Mouse (Mus musculus) embryonic facial prominence, embryonic 11.5 days (tissue): ENCODE data around the gene Atp13a2. TPM values are rescaled to one million over a fixed set of nuclear protein-coding genes. Genes with fewer than 3 reads are reported as not detected.
A peak's percentile ranks its signal among the peaks of the same experiment; 100 is the strongest.

Experiments
- ATAC-seq: fragments of 200-750 bp; cut with Nextera tagmentation; replicated peaks from 2 replicates; pipeline ENCODE4 v1.8.0; 2017; ENCODE audit warnings: low read depth; ENCODE audit not compliant: insufficient number of reproducible peaks, low FRiP score, low TSS enrichment
- DNase-seq: peaks from one replicate; pipeline ENCODE4 v3.0.0-alpha.2; 2015; ENCODE audit warnings: low spot score
- H3K27ac ChIP-seq: fragments of 300-500 bp; sonication (generic); replicated peaks from 2 replicates; pipeline ENCODE4 v1.5.1; 2014; ENCODE audit warnings: mild to moderate bottlenecking, low read depth, low read length, control low read depth
- H3K27me3 ChIP-seq: fragments of 300-500 bp; sonication (generic); 2 replicates; pipeline ENCODE4 v1.6.1; 2014; ENCODE audit warnings: mild to moderate bottlenecking, low read length, moderate library complexity, mixed read lengths; ENCODE audit not compliant: control insufficient read depth, insufficient read depth
- H3K36me3 ChIP-seq: fragments of 300-500 bp; sonication (generic); replicated peaks from 2 replicates; pipeline ENCODE4 v1.6.1; 2014; ENCODE audit warnings: low read depth, mild to moderate bottlenecking, low read length, moderate library complexity, mixed read lengths; ENCODE audit not compliant: control insufficient read depth, insufficient read depth
- H3K4me1 ChIP-seq: fragments of 300-500 bp; sonication (generic); 2 replicates; pipeline ENCODE4 v1.6.1; 2014; ENCODE audit warnings: low read length, mixed read lengths; ENCODE audit not compliant: control insufficient read depth, insufficient read depth
- H3K4me2 ChIP-seq: fragments of 300-500 bp; sonication (generic); 2 replicates; pipeline ENCODE4 v1.6.1; 2014; ENCODE audit warnings: low read depth, mild to moderate bottlenecking, control low read depth, low read length, moderate library complexity
- H3K4me3 ChIP-seq: fragments of 300-500 bp; sonication (generic); 2 replicates; pipeline ENCODE4 v1.5.1; 2014; ENCODE audit warnings: low read depth, low read length, control low read depth
- H3K9ac ChIP-seq: fragments of 300-500 bp; sonication (generic); replicated peaks from 2 replicates; pipeline ENCODE4 v1.6.1; 2014; ENCODE audit warnings: mild to moderate bottlenecking, control low read depth, low read length
- H3K9me3 ChIP-seq: fragments of 300-500 bp; sonication (generic); replicated peaks from 2 replicates; pipeline ENCODE4 v1.6.1; 2016; ENCODE audit warnings: mild to moderate bottlenecking, low read length, inconsistent platforms, mixed read lengths; ENCODE audit not compliant: control insufficient read depth
- WGBS: fragments of 180-500 bp; shearing (Covaris S2); extraction: QIAGEN DNeasy Blood & Tissue Kit; methylation state at CpG from one replicate; pipeline ENCODE4 v1.1.7; 2014; 5-methylcytosine and 5-hydroxymethylcytosine counted together
- polyA plus RNA-seq: library from polyadenylated mRNA; unstranded; fragments of >200 nt; fragmentation: Nextera tagmentation; extraction: Ambion mirVana; gene quantifications from 2 replicates; pipeline ENCODE4 v1.2.1, GENCODE M21; 2014

The Atp13a2 gene
- polyA plus RNA-seq, 1 experiment from 2014 or later = 19.8 TPM

GRCm38 (mm10) chr4:141011556-141012328 lies 25.1 kb downstream of the Atp13a2 start:
- no peaks in the 10 kb centered on the region for H3K27me3 ChIP-seq
- no peaks in the 10 kb centered on the region for H3K9me3 ChIP-seq
- peak overlapping the region; percentile 95 for H3K9ac ChIP-seq
- DNase-seq (peak; percentile 63), ATAC-seq (no peak)
- H3K4me1 ChIP-seq = peaks cover 4% of the 10 kb centered on the region
- 29% methylated on average over 14 of the region's 14 CpGs for WGBS
- peak overlapping the region; percentile 73 for H3K4me2 ChIP-seq
- H3K4me3 ChIP-seq = peak overlapping the region; percentile 80
- peaks cover 21% of the 10 kb centered on the region for H3K36me3 ChIP-seq
- H3K27ac ChIP-seq = peak overlapping the region; percentile 95

DNA sequence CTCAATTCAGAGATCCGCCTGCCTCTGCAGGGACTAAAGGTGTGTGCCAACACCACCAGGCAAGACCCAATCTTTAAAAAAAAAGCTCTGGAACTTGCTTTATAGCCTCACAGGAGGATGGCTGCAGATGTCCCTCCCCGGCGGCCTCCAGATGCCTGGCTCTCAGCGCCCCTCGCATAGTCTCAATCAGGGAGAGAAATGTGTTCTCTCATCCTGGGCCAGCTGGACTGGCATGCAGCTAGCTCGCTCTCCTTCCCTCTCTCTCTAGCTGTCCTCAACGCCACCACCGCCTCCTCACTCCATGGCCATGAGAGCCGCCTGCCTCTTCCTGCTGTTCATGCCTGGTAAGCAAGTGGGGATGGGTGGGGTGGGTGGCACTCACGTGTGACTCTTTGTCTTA lies 25.9 kb downstream of the Atp13a2 start:
- Histone ChIP-seq H3K9me3 (no peaks in the 10 kb centered on the region), H3K9ac (0 out of 2 replicates have a peak overlapping the region, but pooled peaks have one; percentile 18), H3K4me1 (peaks cover 4% of the 10 kb centered on the region), H3K4me2 (no peak overlapping the region), H3K4me3 (peak overlapping the region; percentile 4; the same call in 1 of the 2 replicates), H3K27ac (no peak overlapping the region), H3K27me3 (no peaks in the 10 kb centered on the region), H3K36me3 (peaks cover 17% of the 10 kb centered on the region)
- DNase-seq (no peak), ATAC-seq (no peak)
- 78% methylated on average over 8 of the region's 10 CpGs for WGBS

DNA sequence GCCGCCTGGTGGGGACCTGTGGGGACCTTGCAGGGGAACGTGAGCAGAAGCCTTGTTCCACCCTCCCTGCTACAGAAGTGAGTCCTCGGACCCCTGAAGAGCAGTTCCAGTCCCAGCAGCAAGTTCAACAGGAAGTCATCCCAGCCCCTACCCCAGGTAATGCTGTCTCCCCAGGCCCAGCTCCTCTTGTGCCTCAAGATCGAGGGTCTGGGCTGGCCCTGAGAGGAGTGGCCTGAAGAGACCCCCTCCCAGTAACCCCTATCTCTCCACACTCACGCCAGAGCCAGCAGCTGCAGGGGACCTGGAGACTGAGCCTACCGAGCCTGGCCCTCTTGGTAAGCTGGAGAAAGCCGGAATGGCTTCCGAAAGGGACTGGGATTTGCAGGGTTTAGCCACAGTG lies 27.4 kb downstream of the Atp13a2 start:
- no peaks in the 10 kb centered on the region for H3K27me3 ChIP-seq
- WGBS = 67% methylated on average over 8 of the region's 8 CpGs
- no peak overlapping the region for H3K27ac ChIP-seq
- H3K9ac ChIP-seq = no peak overlapping the region
- peaks cover 4% of the 10 kb centered on the region for H3K4me1 ChIP-seq
- H3K4me3 ChIP-seq = no peak overlapping the region
- H3K4me2 ChIP-seq = no peak overlapping the region
- no peak for DNase-seq
- H3K9me3 ChIP-seq = no peaks in the 10 kb centered on the region
- peaks cover 17% of the 10 kb centered on the region for H3K36me3 ChIP-seq
- no peak for ATAC-seq

DNA sequence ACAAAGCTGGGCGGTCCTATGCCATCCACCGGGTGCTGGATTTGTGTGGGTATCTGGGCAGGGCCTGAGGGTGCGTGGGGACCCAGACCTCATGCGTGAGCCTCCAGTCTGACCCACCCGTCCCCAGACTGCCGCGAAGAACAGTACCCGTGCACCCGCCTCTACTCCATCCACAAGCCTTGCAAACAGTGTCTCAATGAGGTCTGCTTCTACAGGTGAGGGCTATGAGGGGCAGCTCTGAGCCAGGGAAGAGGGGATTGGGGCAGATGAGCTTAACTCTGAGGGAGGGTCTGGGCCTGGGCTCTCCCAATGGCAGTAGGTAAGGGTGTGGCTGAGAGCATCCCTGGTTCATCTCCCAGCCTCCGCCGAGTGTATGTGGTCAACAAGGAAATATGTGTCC lies 28.2 kb downstream of the Atp13a2 start:
- Histone ChIP-seq H3K27me3 (no peaks in the 10 kb centered on the region), H3K27ac (no peak overlapping the region), H3K4me1 (peaks cover 4% of the 10 kb centered on the region), H3K4me3 (no peak overlapping the region), H3K4me2 (no peak overlapping the region), H3K9ac (no peak overlapping the region), H3K36me3 (peaks cover 17% of the 10 kb centered on the region), H3K9me3 (no peaks in the 10 kb centered on the region)
- DNase-seq = no peak
- ATAC-seq = no peak
- 94% methylated on average over 11 of the region's 11 CpGs for WGBS

- DNase-seq = no peak
- WGBS = 85% methylated on average over 7 of the region's 7 CpGs
- Histone ChIP-seq H3K9me3 (no peaks in the 10 kb centered on the region), H3K4me2 (no peak overlapping the region), H3K4me1 (peaks cover 5% of the 10 kb centered on the region), H3K36me3 (peaks cover 17% of the 10 kb centered on the region), H3K27ac (no peak overlapping the region), H3K4me3 (no peak overlapping the region), H3K9ac (no peak overlapping the region), H3K27me3 (no peaks in the 10 kb centered on the region)
- no peak for ATAC-seq
Measured at GRCm38 (mm10) chr4:141015356-141015755, 28.7 kb downstream of the Atp13a2 start.

DNA sequence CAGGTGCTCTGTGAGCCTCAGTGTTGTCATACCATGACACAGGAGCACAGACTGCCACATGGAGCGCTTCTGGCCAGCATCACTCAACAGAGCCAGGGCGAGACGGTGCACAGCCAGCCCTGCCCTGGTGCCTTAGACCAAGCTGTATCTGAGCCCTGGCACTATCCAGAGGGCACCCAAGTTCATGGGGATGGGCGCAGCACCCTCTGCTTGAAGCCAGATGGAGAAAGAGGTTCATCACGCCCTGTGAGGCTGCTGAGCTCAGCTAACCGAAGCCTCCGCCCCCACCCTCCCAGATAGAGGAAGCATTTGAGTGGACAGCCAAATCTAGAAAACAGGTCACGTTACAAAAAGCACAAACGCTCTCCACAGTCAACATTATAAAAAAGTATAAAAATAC lies 29.6 kb downstream of the Atp13a2 start:
- 89% methylated on average over 9 of the region's 9 CpGs for WGBS
- ATAC-seq (no peak), DNase-seq (no peak)
- H3K27ac ChIP-seq = no peak overlapping the region
- H3K4me2 ChIP-seq = no peak overlapping the region
- peaks cover 17% of the 10 kb centered on the region for H3K36me3 ChIP-seq
- no peak overlapping the region for H3K4me3 ChIP-seq
- H3K27me3 ChIP-seq = no peaks in the 10 kb centered on the region
- peaks cover 15% of the 10 kb centered on the region for H3K4me1 ChIP-seq
- no peaks in the 10 kb centered on the region for H3K9me3 ChIP-seq
- H3K9ac ChIP-seq = no peak overlapping the region

- no peak overlapping the region for H3K9ac ChIP-seq
- H3K27me3 ChIP-seq = no peaks in the 10 kb centered on the region
- peaks cover 13% of the 10 kb centered on the region for H3K36me3 ChIP-seq
- DNase-seq (no peak), ATAC-seq (no peak)
- no peaks in the 10 kb centered on the region for H3K9me3 ChIP-seq
- WGBS = 81% methylated on average over 29 of the region's 29 CpGs
- peaks cover 14% of the 10 kb centered on the region for H3K4me1 ChIP-seq
- H3K27ac ChIP-seq = no peak overlapping the region
- no peak overlapping the region for H3K4me2 ChIP-seq
- no peak overlapping the region for H3K4me3 ChIP-seq
Measured at GRCm38 (mm10) chr4:141017657-141018436, 31.2 kb downstream of the Atp13a2 start.

DNA sequence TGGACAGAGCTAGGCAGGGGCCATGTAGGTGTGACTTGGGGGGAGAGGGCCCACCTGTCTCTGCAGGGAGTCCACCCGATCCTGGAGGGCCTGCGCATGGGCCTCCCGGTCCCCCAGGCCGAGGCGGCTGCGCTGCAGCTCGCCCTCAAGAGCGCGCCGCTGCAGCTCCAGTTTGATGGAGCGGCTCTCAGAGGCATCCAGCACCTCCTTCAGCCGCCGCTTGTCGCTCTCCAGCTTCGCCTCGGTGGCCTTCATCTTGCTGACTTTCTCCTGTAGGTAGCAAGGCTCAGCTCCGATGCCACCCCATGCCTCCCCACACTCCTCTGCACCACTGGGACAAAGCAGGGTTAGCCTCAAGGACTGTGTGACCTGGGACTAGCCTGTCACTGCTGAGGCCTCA lies 33.5 kb downstream of the Atp13a2 start:
- H3K4me1 ChIP-seq = peaks cover 14% of the 10 kb centered on the region
- H3K9me3 ChIP-seq = no peaks in the 10 kb centered on the region
- H3K36me3 ChIP-seq = peaks cover 5% of the 10 kb centered on the region
- peak overlapping the region; percentile 61 for H3K27ac ChIP-seq
- H3K27me3 ChIP-seq = no peaks in the 10 kb centered on the region
- no peak overlapping the region for H3K4me2 ChIP-seq
- ATAC-seq = no peak
- peak overlapping the region; percentile 18 for H3K9ac ChIP-seq
- no peak for DNase-seq
- WGBS = 88% methylated on average over 17 of the region's 17 CpGs
- H3K4me3 ChIP-seq = no peak overlapping the region
